Mouse (Mus musculus): Measurements from ENCODE around the gene Maml2. TPM values are rescaled to one million over a fixed set of nuclear protein-coding genes. Genes with fewer than 3 reads are reported as not detected.

The Maml2 gene
- polyA plus RNA-seq, 1 experiment: 0.02 TPM

DNA sequence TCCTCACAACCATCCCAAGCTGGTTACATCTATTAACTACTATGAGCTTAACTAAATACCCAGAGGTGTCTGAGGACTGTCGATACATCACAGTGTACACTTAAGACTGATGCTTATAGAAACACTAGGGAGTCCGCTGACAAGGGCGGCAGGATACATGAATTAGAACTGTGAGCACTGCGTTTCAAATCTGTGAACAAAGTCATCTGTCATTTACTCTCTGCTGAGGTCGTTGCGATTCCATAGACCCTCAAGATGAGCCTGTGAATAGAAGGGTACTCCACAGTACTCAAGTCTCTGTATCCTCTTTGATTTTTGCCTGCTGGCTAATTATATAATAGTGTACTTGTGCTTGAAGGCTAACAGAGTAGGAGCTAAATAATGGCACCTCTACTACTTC is 143.2 kb downstream of the Maml2 start:
- H3K9me3 ChIP-seq (ENCODE audit: control insufficient read depth, low read length): no peaks in the 10 kb centered on the region
- H3K36me3 ChIP-seq (ENCODE audit: control insufficient read depth): no peaks in the 10 kb centered on the region
- H3K4me3 ChIP-seq (replicated peaks): no peak overlapping the region
- H3K4me1 ChIP-seq (ENCODE audit: control insufficient read depth): no peaks in the 10 kb centered on the region
- TF ChIP-seq GATA1 (IDR thresholded peaks at IDR 0.05; ENCODE audit: low read length) (no peak), TAL1 (IDR thresholded peaks at IDR 0.05; ENCODE audit: low read length) (no peak)
- H3K27me3 ChIP-seq (ENCODE audit: control insufficient read depth): no peaks in the 10 kb centered on the region

DNA sequence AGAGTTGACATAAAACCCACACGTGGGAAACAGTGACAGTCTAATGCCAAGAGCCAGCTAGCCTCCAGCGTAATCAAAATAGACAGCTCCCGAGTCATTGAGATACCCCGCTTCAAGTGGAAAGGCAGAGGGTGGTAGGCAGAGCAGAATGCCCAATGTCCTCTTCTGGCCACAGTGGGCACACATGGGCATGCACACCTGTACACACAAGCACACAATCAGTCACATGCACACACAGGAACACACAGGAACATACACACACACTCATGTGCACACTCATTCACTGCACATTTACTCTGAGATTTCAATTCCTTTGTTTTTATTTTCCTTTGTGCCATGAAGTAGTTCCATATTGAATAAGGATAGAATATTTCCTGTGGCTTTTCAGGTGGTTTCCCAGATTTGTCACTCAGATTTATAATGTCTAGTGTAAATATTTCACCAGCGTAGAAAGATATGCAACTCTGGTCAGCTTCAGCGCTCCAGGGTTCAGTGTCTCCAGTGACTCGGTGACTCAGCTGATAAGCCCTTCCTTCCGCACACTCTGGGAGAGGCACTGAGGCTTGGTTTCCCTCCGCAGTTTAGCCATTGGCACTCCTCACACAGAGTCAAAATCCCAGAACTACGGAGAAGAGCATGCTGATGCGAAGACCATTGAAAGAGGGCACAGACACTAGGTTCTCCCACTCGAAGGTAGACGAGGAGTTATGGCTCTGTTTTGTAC is 144.4 kb downstream of the Maml2 start:
- TF ChIP-seq GATA1 (IDR thresholded peaks at IDR 0.05; ENCODE audit: low read length) (no peak), TAL1 (IDR thresholded peaks at IDR 0.05; ENCODE audit: low read length) (no peak)
- H3K4me1 ChIP-seq (ENCODE audit: control insufficient read depth): no peaks in the 10 kb centered on the region
- H3K27me3 ChIP-seq (ENCODE audit: control insufficient read depth): no peaks in the 10 kb centered on the region
- H3K9me3 ChIP-seq (ENCODE audit: control insufficient read depth, low read length): no peaks in the 10 kb centered on the region
- no peaks in the 10 kb centered on the region for H3K36me3 ChIP-seq (ENCODE audit: control insufficient read depth)
- H3K4me3 ChIP-seq (replicated peaks): no peak overlapping the region

DNA sequence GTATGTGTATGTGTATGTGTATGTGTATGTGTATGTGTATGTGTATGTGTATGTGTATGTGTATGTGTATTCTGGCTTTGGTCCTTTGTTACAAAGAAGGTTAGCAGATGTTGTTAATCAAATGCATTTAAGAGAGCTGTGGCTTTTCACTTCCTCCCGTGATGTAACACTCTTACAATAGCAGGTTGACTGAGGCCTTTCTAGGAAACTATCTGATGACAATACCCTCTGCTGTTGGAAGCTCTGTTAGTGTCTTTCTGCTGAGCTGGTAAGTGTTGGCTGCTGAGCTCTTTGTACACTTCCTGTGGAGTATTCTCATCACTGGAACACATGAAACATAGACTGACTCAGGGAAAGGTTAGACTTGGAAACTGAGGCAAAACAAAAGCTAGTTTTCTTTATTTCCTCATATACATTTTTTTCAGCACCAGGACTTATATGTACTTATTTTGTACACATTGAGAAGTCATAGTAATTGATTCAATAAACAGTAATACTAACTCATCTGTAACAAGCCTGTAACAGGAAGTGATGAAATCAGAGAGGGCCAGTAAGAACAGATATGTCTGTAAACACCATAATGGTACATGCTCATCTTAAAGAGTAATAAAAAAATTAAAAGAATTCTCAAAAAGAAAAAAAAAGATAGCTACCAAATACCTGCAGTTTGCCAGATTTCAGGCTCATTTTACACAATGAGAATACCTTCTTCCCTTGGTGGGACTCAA is 145.9 kb downstream of the Maml2 start:
- Histone ChIP-seq H3K9me3 (ENCODE audit: control insufficient read depth, low read length) (no peaks in the 10 kb centered on the region), H3K36me3 (ENCODE audit: control insufficient read depth) (no peaks in the 10 kb centered on the region), H3K27me3 (ENCODE audit: control insufficient read depth) (no peaks in the 10 kb centered on the region), H3K4me1 (ENCODE audit: control insufficient read depth) (no peaks in the 10 kb centered on the region), H3K4me3 (replicated peaks) (no peak overlapping the region)
- TF ChIP-seq GATA1 (IDR thresholded peaks at IDR 0.05; ENCODE audit: low read length) (no peak), TAL1 (IDR thresholded peaks at IDR 0.05; ENCODE audit: low read length) (no peak)

DNA sequence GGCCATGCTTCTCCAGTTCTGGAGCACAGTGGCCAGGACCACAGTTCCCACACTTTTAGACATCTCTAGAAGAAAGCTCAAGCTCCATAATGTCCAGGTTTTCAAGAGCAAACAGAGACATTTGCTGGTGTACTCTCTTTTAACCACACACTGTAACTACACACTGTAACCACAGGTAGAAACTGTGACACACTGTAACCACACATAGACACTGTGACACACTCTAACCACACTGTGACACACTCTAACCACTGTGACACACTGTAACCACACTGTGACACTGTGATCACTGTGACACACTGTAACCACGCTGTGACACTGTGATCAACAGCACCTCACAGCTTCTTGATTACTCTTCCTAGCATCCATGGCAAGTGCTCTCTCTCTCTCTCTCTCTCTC is 148.5 kb downstream of the Maml2 start:
- TF ChIP-seq GATA1 (IDR thresholded peaks at IDR 0.05; ENCODE audit: low read length): no peak
- TF ChIP-seq TAL1 (IDR thresholded peaks at IDR 0.05; ENCODE audit: low read length): no peak
- Histone ChIP-seq H3K4me3 (replicated peaks) (no peak overlapping the region), H3K4me1 (ENCODE audit: control insufficient read depth) (no peaks in the 10 kb centered on the region), H3K36me3 (ENCODE audit: control insufficient read depth) (no peaks in the 10 kb centered on the region), H3K27me3 (ENCODE audit: control insufficient read depth) (no peaks in the 10 kb centered on the region), H3K9me3 (ENCODE audit: control insufficient read depth, low read length) (no peaks in the 10 kb centered on the region)

DNA sequence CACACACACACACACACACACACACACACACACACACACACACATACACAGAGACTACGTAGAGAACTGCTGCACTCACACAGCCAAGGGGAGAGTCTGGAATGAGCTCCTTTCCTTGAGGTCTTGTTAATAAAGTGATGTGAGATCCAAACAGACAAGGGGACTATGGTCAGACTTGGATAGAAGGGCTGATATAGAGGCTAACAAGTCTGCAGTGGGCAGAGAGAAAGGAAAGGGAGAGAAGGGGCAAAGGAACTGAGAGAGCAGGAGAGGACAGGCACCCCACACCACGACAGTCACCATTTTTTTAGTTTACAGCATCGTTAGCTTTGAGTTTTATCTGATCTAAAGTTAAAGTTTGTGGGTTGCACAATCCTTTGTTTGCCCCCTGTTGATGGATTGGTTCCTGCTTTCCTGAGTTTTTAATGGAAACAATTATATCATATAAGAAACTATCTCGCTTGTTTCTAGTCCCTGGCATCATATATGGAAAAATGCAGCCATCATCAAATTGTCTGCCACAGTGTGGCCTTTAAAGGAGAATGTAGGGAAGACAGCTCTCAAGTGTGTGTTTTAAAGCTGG is 149.0 kb downstream of the Maml2 start, which contains the start of gene Gm17571:
Gene Gm17571 (minus strand): TSS at position 51 of the 583 bp plus-strand sequence.
- H3K9me3 ChIP-seq (ENCODE audit: control insufficient read depth, low read length): no peaks in the 10 kb centered on the region
- no peaks in the 10 kb centered on the region for H3K36me3 ChIP-seq (ENCODE audit: control insufficient read depth)
- H3K4me3 ChIP-seq (replicated peaks): no peak within 1 kb of the TSS
- H3K27me3 ChIP-seq (ENCODE audit: control insufficient read depth): no peaks in the 10 kb centered on the region
- no peak for TF ChIP-seq GATA1 (IDR thresholded peaks at IDR 0.05; ENCODE audit: low read length)
- TF ChIP-seq TAL1 (IDR thresholded peaks at IDR 0.05; ENCODE audit: low read length): no peak
- H3K4me1 ChIP-seq (ENCODE audit: control insufficient read depth): no peaks in the 10 kb centered on the region

DNA sequence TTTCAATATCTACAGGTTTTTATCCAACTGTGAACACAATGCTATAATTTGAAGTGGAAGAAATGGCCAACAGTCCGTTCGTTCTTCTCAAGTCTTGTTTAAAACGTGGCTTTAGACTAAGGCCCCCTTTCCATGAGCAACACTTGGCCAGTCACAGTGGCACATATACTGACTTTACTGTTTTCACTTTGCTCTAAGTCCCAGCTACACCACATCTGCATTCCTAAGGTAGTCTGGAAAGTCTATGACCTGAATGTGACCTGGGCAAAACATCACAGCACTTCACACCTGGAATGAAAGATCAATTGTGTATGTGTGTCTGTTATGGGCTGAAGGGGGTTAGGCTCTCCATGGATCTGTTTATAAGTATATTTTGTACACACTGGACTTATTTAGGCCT is 151.0 kb downstream of the Maml2 start:
- TF ChIP-seq TAL1 (IDR thresholded peaks at IDR 0.05; ENCODE audit: low read length) (no peak), GATA1 (IDR thresholded peaks at IDR 0.05; ENCODE audit: low read length) (no peak)
- no peak overlapping the region for H3K4me3 ChIP-seq (replicated peaks)
- H3K4me1 ChIP-seq (ENCODE audit: control insufficient read depth): no peaks in the 10 kb centered on the region
- H3K9me3 ChIP-seq (ENCODE audit: control insufficient read depth, low read length): no peaks in the 10 kb centered on the region
- H3K36me3 ChIP-seq (ENCODE audit: control insufficient read depth): no peaks in the 10 kb centered on the region
- H3K27me3 ChIP-seq (ENCODE audit: control insufficient read depth): no peaks in the 10 kb centered on the region

DNA sequence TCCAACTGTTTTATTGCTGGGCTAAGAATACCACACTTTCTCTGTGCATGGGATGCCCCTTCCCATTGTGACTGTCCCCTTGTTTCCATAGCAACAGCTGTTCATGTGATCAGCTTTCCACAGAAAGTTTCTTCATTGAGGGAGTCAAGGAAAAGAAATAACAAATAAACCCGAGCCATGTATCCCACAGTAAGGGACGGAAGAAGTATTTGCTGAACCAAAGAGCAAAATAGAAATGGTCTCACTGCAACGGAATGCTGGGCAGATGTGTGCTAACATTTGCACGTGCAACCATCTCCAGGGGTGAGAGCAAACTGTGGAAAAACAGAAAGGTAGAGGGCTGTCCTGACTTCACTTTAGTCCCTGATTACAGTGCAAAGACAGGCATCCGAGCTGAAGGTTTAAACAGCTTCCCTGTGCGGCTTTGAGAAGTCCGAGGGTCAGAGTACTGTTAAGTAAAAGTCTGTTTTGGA is 156.9 kb downstream of the Maml2 start:
- no peak for TF ChIP-seq GATA1 (IDR thresholded peaks at IDR 0.05; ENCODE audit: low read length)
- no peak for TF ChIP-seq TAL1 (IDR thresholded peaks at IDR 0.05; ENCODE audit: low read length)
- no peaks in the 10 kb centered on the region for H3K27me3 ChIP-seq (ENCODE audit: control insufficient read depth)
- H3K36me3 ChIP-seq (ENCODE audit: control insufficient read depth): no peaks in the 10 kb centered on the region
- no peaks in the 10 kb centered on the region for H3K4me1 ChIP-seq (ENCODE audit: control insufficient read depth)
- no peaks in the 10 kb centered on the region for H3K9me3 ChIP-seq (ENCODE audit: control insufficient read depth, low read length)
- H3K4me3 ChIP-seq (replicated peaks): no peak overlapping the region

DNA sequence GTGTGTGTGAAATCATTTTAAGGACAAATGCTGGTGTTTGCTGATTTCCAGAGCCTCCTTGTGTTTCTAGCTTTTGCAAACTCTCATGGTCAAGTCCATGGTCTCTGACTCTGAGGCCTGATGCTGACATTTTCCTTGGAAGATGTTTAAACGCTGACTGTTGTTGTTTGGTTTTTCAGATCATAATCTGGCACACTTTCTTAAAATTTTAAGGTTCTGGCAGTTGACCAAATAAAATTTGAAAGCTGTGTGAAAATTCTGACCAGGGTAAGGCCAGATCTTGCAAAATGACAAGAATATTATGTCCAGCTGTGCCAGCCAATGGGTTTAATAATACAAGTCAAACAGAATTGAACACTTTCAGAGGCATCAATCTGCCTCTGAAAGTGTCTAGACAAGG is 157.5 kb downstream of the Maml2 start:
- no peak for TF ChIP-seq TAL1 (IDR thresholded peaks at IDR 0.05; ENCODE audit: low read length)
- no peak for TF ChIP-seq GATA1 (IDR thresholded peaks at IDR 0.05; ENCODE audit: low read length)
- Histone ChIP-seq H3K4me3 (replicated peaks) (no peak overlapping the region), H3K36me3 (ENCODE audit: control insufficient read depth) (no peaks in the 10 kb centered on the region), H3K9me3 (ENCODE audit: control insufficient read depth, low read length) (no peaks in the 10 kb centered on the region), H3K4me1 (ENCODE audit: control insufficient read depth) (no peaks in the 10 kb centered on the region), H3K27me3 (ENCODE audit: control insufficient read depth) (no peaks in the 10 kb centered on the region)

DNA sequence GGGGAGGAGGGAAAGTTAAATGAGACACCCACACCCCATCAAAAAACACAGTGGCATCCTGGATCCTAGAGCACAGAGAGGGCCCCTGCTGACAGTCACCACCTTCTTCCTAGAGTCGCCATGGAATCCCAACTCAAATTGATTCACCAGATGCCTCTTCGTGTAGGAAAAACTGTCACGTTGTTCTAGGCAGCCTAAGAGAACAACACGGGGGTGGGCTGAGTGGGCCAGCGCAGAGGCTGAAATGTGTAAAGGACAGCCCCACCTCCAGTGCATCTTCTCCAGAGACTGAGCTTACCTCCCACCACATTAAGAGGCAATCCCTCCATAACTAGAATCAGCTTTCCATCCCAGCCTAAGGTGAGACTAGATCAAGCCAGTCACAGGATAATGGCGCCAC is 160.0 kb downstream of the Maml2 start:
- no peaks in the 10 kb centered on the region for H3K36me3 ChIP-seq (ENCODE audit: control insufficient read depth)
- TF ChIP-seq TAL1 (IDR thresholded peaks at IDR 0.05; ENCODE audit: low read length) (no peak), GATA1 (IDR thresholded peaks at IDR 0.05; ENCODE audit: low read length) (no peak)
- H3K27me3 ChIP-seq (ENCODE audit: control insufficient read depth): no peaks in the 10 kb centered on the region
- no peak overlapping the region for H3K4me3 ChIP-seq (replicated peaks)
- no peaks in the 10 kb centered on the region for H3K9me3 ChIP-seq (ENCODE audit: control insufficient read depth, low read length)
- no peaks in the 10 kb centered on the region for H3K4me1 ChIP-seq (ENCODE audit: control insufficient read depth)
